In the genomic region with DNA sequence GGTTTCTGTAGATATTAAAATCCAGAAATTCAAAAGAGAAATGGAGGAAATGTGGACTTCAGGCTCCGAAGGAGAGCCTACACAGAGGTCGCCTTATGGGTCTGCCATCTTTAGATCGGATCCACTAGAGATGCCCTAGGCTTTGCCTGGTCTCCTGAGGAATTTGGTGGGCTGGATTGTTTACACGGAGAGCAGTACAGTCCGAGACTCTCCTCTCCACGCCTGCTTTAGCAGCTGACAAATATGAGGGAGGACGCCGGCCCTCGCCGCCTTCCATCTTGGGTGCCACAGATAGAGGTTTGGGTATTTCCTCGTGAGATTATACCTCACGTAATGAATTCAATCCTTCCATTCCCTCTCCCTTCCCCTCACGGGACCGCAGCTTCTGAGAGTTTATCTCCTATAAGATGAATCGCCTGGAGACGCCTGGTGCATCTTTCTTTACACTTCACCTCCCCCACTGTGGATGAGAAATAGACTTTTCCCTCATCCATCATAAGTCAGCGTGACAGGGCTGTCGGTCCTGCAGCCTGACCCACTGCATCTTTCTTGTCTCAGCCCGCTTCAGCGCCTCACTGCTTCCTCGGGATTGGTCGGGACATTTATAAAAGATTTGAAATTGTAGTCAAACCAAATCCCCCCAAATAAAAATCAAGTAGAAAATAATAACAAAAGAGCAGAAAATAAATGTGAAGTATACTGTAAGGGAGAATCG, we compare ENCODE assay signal across 12 mouse cellular contexts.
A peak's percentile ranks its signal among the peaks of the same experiment; 100 is the strongest.
DNase-seq lines count a peak whose midpoint lies in the region; ATAC-seq and TF ChIP-seq lines count a peak whose summit lies in the region.
"Had no signal": no experiment of that assay in that cellular context is flagged by ENCODE, and none has a peak within 500 bp of the region (broad histone marks: within the 10 kb centered on the region; RNA-seq: fewer than 3 reads in every experiment).

No protein-coding gene starts in this region.

- no peaks in the 10 kb centered on the region for H3K9me3 ChIP-seq in intestine, embryonic 14.5 days (ENCODE audit: control insufficient read depth, low read length)
- no peaks in the 10 kb centered on the region for H3K9me3 ChIP-seq in intestine, embryonic 16.5 days (ENCODE audit: control insufficient read depth, low read length)
- no peaks in the 10 kb centered on the region for H3K9me3 ChIP-seq in lung, embryonic 16.5 days (ENCODE audit: control insufficient read depth, low read length)
- H3K9me3 ChIP-seq in midbrain, embryonic 13.5 days = no peaks in the 10 kb centered on the region
- no peaks in the 10 kb centered on the region for H3K9me3 ChIP-seq in stomach, embryonic 15.5 days
- H3K9me3 ChIP-seq: embryonic facial prominence, embryonic 15.5 days; limb, embryonic 15.5 days had no signal

- H3K27me3 ChIP-seq in intestine, embryonic 14.5 days (replicated peaks; ENCODE audit: control insufficient read depth, insufficient read depth, low read length) = no peaks in the 10 kb centered on the region
- no peaks in the 10 kb centered on the region for H3K27me3 ChIP-seq in intestine, embryonic 16.5 days (replicated peaks; ENCODE audit: control insufficient read depth, insufficient read depth, low read length)
- H3K27me3 ChIP-seq in lung, embryonic 16.5 days (ENCODE audit: control insufficient read depth, insufficient read depth, low read depth, low read length) = no peaks in the 10 kb centered on the region
- no peaks in the 10 kb centered on the region for H3K27me3 ChIP-seq in midbrain, embryonic 13.5 days
- H3K27me3 ChIP-seq in stomach, embryonic 15.5 days (replicated peaks) = no peaks in the 10 kb centered on the region
- H3K27me3 ChIP-seq: embryonic facial prominence, embryonic 15.5 days; limb, embryonic 15.5 days had no signal

- H3K4me2 ChIP-seq in intestine, embryonic 14.5 days (ENCODE audit: low read length) = peak overlapping the region; percentile 40
- H3K4me2 ChIP-seq in intestine, embryonic 16.5 days (ENCODE audit: low read depth, low read length) = no peak overlapping the region
- 0 out of 2 replicates have a peak overlapping the region, but pooled peaks have one; percentile 0 for H3K4me2 ChIP-seq in lung, embryonic 16.5 days (ENCODE audit: low read depth, low read length)
- H3K4me2 ChIP-seq in midbrain, embryonic 13.5 days (replicated peaks) = no peak overlapping the region
- H3K4me2 ChIP-seq in stomach, embryonic 15.5 days = peak overlapping the region; percentile 33
- H3K4me2 ChIP-seq: embryonic facial prominence, embryonic 15.5 days; limb, embryonic 15.5 days had no signal

- peaks cover 12% of the 10 kb centered on the region; the same call in 1 of the 2 replicates for H3K4me1 ChIP-seq in intestine, embryonic 14.5 days (replicated peaks; ENCODE audit: control insufficient read depth, insufficient read depth, low read length)
- no peaks in the 10 kb centered on the region for H3K4me1 ChIP-seq in intestine, embryonic 16.5 days (ENCODE audit: control insufficient read depth, insufficient read depth, low read length)
- H3K4me1 ChIP-seq in lung, embryonic 16.5 days (replicated peaks; ENCODE audit: control insufficient read depth, insufficient read depth, low read length) = peaks cover 2% of the 10 kb centered on the region; the same call in 1 of the 2 replicates
- H3K4me1 ChIP-seq in lung, adult 2 months (ENCODE audit: control insufficient read depth, insufficient read depth, low read length) = no peaks in the 10 kb centered on the region
- peaks cover 47% of the 10 kb centered on the region for H3K4me1 ChIP-seq in midbrain, embryonic 13.5 days (replicated peaks)
- H3K4me1 ChIP-seq in stomach, embryonic 15.5 days = no peaks in the 10 kb centered on the region
- H3K4me1 ChIP-seq: embryonic facial prominence, embryonic 15.5 days; limb, embryonic 15.5 days had no signal

- no peak for TF ChIP-seq POLR2A in lung, adult 2 months (IDR thresholded peaks at IDR 0.05; ENCODE audit: borderline replicate concordance, extremely low read depth, low read depth, low read length)

- ATAC-seq in intestine, embryonic 14.5 days (replicated peaks; ENCODE audit: low FRiP score, low TSS enrichment, low read depth) = no peak
- ATAC-seq in intestine, embryonic 16.5 days = no peak
- ATAC-seq in lung, embryonic 16.5 days (ENCODE audit: low read depth) = 0 out of 2 replicates have a peak, but pooled peaks have one; percentile 20
- peak; percentile 35 for ATAC-seq in midbrain, embryonic 13.5 days
- ATAC-seq in stomach, embryonic 15.5 days (ENCODE audit: insufficient read depth, low FRiP score, low read depth) = no peak
- ATAC-seq: forebrain, embryonic 14.5 days had no signal

- H3K4me3 ChIP-seq in intestine, embryonic 14.5 days (ENCODE audit: low read depth, low read length) = no peak overlapping the region
- no peak overlapping the region for H3K4me3 ChIP-seq in intestine, embryonic 16.5 days (ENCODE audit: low read length)
- no peak overlapping the region for H3K4me3 ChIP-seq in lung, embryonic 16.5 days (ENCODE audit: low read length)
- H3K4me3 ChIP-seq in lung, adult 2 months (replicated peaks; ENCODE audit: extremely low read depth, low read depth, low read length) = no peak overlapping the region
- no peak overlapping the region for H3K4me3 ChIP-seq in midbrain, embryonic 13.5 days (replicated peaks)
- H3K4me3 ChIP-seq in stomach, embryonic 15.5 days (replicated peaks) = no peak overlapping the region
- H3K4me3 ChIP-seq: embryonic facial prominence, embryonic 15.5 days; limb, embryonic 15.5 days had no signal

- DNase-seq in intestine, embryonic 14.5 days (ENCODE audit: low spot score) = no peak
- no peak for DNase-seq in lung, adult 2 months
- DNase-seq in B cell, adult 2 months = no peak
- DNase-seq: adrenal gland, postnatal 14 days; gastrocnemius, postnatal 14 days had no signal

- 34% methylated on average over 23 of the region's 23 CpGs for WGBS in intestine, embryonic 14.5 days
- WGBS in intestine, embryonic 16.5 days = 48% methylated on average over 23 of the region's 23 CpGs
- 35% methylated on average over 23 of the region's 23 CpGs for WGBS in lung, embryonic 16.5 days
- WGBS in lung, adult 2 months = 42% methylated on average over 23 of the region's 23 CpGs
- WGBS in midbrain, embryonic 13.5 days = 68% methylated on average over 23 of the region's 23 CpGs
- 38% methylated on average over 23 of the region's 23 CpGs for WGBS in stomach, embryonic 15.5 days

- H3K9ac ChIP-seq in intestine, embryonic 14.5 days (ENCODE audit: low read length) = no peak overlapping the region
- no peak overlapping the region for H3K9ac ChIP-seq in intestine, embryonic 16.5 days (ENCODE audit: low read depth, low read length)
- H3K9ac ChIP-seq in lung, embryonic 16.5 days (ENCODE audit: low read length) = no peak overlapping the region
- H3K9ac ChIP-seq in midbrain, embryonic 13.5 days (replicated peaks) = no peak overlapping the region
- no peak overlapping the region for H3K9ac ChIP-seq in stomach, embryonic 15.5 days
- H3K9ac ChIP-seq: embryonic facial prominence, embryonic 15.5 days; limb, embryonic 15.5 days had no signal

- no peaks in the 10 kb centered on the region for H3K36me3 ChIP-seq in intestine, embryonic 14.5 days (ENCODE audit: control insufficient read depth, insufficient read depth, low read length)
- H3K36me3 ChIP-seq in intestine, embryonic 16.5 days (ENCODE audit: control insufficient read depth, insufficient read depth, low read length) = no peaks in the 10 kb centered on the region
- no peaks in the 10 kb centered on the region for H3K36me3 ChIP-seq in lung, embryonic 16.5 days (ENCODE audit: control insufficient read depth, insufficient read depth, low read length)
- H3K36me3 ChIP-seq in midbrain, embryonic 13.5 days = no peaks in the 10 kb centered on the region
- H3K36me3 ChIP-seq in stomach, embryonic 15.5 days = no peaks in the 10 kb centered on the region
- H3K36me3 ChIP-seq: embryonic facial prominence, embryonic 15.5 days; limb, embryonic 15.5 days had no signal

- no peak for TF ChIP-seq CTCF in lung, adult 2 months (IDR thresholded peaks at IDR 0.05; ENCODE audit: insufficient read depth, low read length)

- H3K27ac ChIP-seq in intestine, embryonic 14.5 days (ENCODE audit: low read depth) = no peak overlapping the region
- no peak overlapping the region for H3K27ac ChIP-seq in intestine, embryonic 16.5 days (ENCODE audit: low read length)
- H3K27ac ChIP-seq in lung, embryonic 16.5 days (ENCODE audit: low read length) = no peak overlapping the region
- H3K27ac ChIP-seq in midbrain, embryonic 13.5 days = peak overlapping the region; percentile 65
- no peak overlapping the region for H3K27ac ChIP-seq in stomach, embryonic 15.5 days
- H3K27ac ChIP-seq: embryonic facial prominence, embryonic 15.5 days; limb, embryonic 15.5 days had no signal

Comparison
In these comparisons a context has a peak if more than half of its experiments do, and no peak if none do; other contexts are left out.
1. H3K4me2 ChIP-seq: peak in intestine, embryonic 14.5 days (single experiment), lung, embryonic 16.5 days (single experiment) and stomach, embryonic 15.5 days (single experiment); none in intestine, embryonic 16.5 days (single experiment) and midbrain, embryonic 13.5 days (single experiment).
2. ATAC-seq: peak in lung, embryonic 16.5 days (single experiment) and midbrain, embryonic 13.5 days (single experiment); none in intestine, embryonic 14.5 days (single experiment), intestine, embryonic 16.5 days (single experiment) and stomach, embryonic 15.5 days (single experiment).